Mouse (Mus musculus) liver, embryonic 14.5 days (tissue): ENCODE results near the gene Rcn1.

ENCODE experiments used
- CTCF ChIP-seq: IDR thresholded peaks from 2 replicates; pipeline ENCODE4 v1.5.1; 2016; ENCODE audit warnings: antibody characterized with exemption, low read depth, control low read depth
- EP300 ChIP-seq: IDR thresholded peaks from 2 replicates; pipeline ENCODE4 v1.6.1; 2016; ENCODE audit warnings: antibody characterized with exemption, low read depth

GRCm38 (mm10) chr2:105409253-105409652, 10.1 kb upstream of the Rcn1 start:
- TF ChIP-seq CTCF (no peak), EP300 (no peak)
